Mouse (Mus musculus): ENCODE results near the gene Capn3. TPM values are rescaled to one million over a fixed set of nuclear protein-coding genes. Genes with fewer than 3 reads are reported as not detected.

Capn3 gene
- polyA plus RNA-seq, 1 experiment from 2014 or later, result 1.1 TPM

- no peaks in the 10 kb centered on the region for H3K27me3 ChIP-seq
- H3K27ac ChIP-seq (replicated peaks), result no peak overlapping the region
- 75% methylated on average over 8 of the region's 8 CpGs for WGBS
Observed at GRCm38 (mm10) chr2:120464091-120464490, 8.3 kb downstream of the Capn3 start.

GRCm38 (mm10) chr2:120464732-120465396 is 9.0 kb downstream of the Capn3 start:
- Histone ChIP-seq H3K36me3 (no peaks in the 10 kb centered on the region), H3K4me1 (no peaks in the 10 kb centered on the region), H3K27me3 (no peaks in the 10 kb centered on the region), H3K9ac (replicated peaks) (no peak overlapping the region), H3K4me2 (replicated peaks) (no peak overlapping the region), H3K27ac (replicated peaks) (no peak overlapping the region), H3K9me3 (no peaks in the 10 kb centered on the region), H3K4me3 (no peak overlapping the region)
- no peak for ATAC-seq (replicated peaks)
- WGBS, result 90% methylated on average over 2 of the region's 2 CpGs

More at GRCm38 (mm10) chr2:120464091-120464490, 8.3 kb downstream of the Capn3 start:
- H3K4me1 ChIP-seq, result no peaks in the 10 kb centered on the region
- no peaks in the 10 kb centered on the region for H3K9me3 ChIP-seq
- no peaks in the 10 kb centered on the region for H3K36me3 ChIP-seq
- no peak overlapping the region for H3K4me3 ChIP-seq
- H3K4me2 ChIP-seq (replicated peaks), result no peak overlapping the region
- no peak for ATAC-seq (replicated peaks)
- no peak overlapping the region for H3K9ac ChIP-seq (replicated peaks)

DNA sequence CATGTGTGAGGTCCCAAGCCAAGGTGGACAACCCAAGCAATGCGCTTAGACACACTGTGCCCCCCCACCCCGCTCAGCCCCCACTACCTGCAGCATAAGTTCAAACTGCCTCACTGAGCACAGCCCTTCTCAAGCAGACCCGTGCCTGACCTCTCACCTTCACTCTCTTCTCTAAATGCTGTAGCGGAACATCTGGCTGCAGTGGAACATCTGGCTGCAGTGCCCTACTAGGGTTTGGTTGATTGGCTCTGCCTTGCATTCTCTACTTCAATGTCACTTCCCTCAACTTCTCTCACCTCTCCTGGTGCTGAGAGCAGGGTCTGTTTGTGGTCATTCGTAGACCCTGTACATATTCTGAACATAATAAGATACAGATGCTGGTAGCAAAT is 9.6 kb downstream of the Capn3 start:
- ATAC-seq (replicated peaks), result no peak
- WGBS, result 88% methylated on average over 5 of the region's 5 CpGs
- Histone ChIP-seq H3K9ac (replicated peaks) (no peak overlapping the region), H3K36me3 (no peaks in the 10 kb centered on the region), H3K4me3 (no peak overlapping the region), H3K4me2 (replicated peaks) (no peak overlapping the region), H3K27me3 (no peaks in the 10 kb centered on the region), H3K4me1 (no peaks in the 10 kb centered on the region), H3K27ac (replicated peaks) (no peak overlapping the region), H3K9me3 (no peaks in the 10 kb centered on the region)

- Histone ChIP-seq H3K4me1 (no peaks in the 10 kb centered on the region), H3K9ac (replicated peaks) (no peak overlapping the region), H3K4me3 (no peak overlapping the region), H3K27me3 (no peaks in the 10 kb centered on the region), H3K4me2 (replicated peaks) (no peak overlapping the region), H3K36me3 (no peaks in the 10 kb centered on the region), H3K27ac (replicated peaks) (no peak overlapping the region), H3K9me3 (no peaks in the 10 kb centered on the region)
- no peak for ATAC-seq (replicated peaks)
Observed at GRCm38 (mm10) chr2:120468011-120468410, 12.2 kb downstream of the Capn3 start.

DNA sequence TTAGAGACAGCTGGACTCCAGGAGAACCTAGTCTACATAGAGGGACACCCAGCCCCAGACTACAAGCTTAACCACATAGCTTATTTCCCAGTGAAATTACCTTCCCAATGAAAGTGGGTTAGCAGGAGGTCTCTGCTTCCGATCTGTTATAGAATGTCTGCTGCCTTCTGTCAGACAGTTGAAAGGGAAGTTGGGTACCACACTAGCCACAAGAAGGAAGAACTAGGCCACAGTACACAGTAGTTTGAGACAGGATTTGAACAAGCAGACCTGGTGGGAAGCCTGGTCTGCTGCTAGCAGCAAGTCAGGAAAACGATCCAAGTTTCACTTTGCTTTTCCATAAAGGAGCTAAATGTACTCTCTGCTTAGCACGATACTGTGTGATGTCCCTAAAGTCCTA is 13.4 kb downstream of the Capn3 start:
- Histone ChIP-seq H3K27ac (replicated peaks) (no peak overlapping the region), H3K4me1 (no peaks in the 10 kb centered on the region), H3K4me3 (no peak overlapping the region), H3K4me2 (replicated peaks) (no peak overlapping the region), H3K36me3 (no peaks in the 10 kb centered on the region), H3K27me3 (no peaks in the 10 kb centered on the region), H3K9ac (replicated peaks) (no peak overlapping the region), H3K9me3 (no peaks in the 10 kb centered on the region)
- WGBS, result 89% methylated on average over 3 of the region's 3 CpGs
- no peak for ATAC-seq (replicated peaks)

- H3K4me2 ChIP-seq (replicated peaks), result no peak overlapping the region
- H3K27ac ChIP-seq (replicated peaks), result no peak overlapping the region
- no peak overlapping the region for H3K9ac ChIP-seq (replicated peaks)
- H3K27me3 ChIP-seq, result no peaks in the 10 kb centered on the region
- no peaks in the 10 kb centered on the region for H3K36me3 ChIP-seq
- WGBS, result 93% methylated on average over 10 of the region's 10 CpGs
- no peaks in the 10 kb centered on the region for H3K4me1 ChIP-seq
- no peak for ATAC-seq (replicated peaks)
- no peak overlapping the region for H3K4me3 ChIP-seq
- no peaks in the 10 kb centered on the region for H3K9me3 ChIP-seq
Observed at GRCm38 (mm10) chr2:120469715-120470114, 13.9 kb downstream of the Capn3 start.

DNA sequence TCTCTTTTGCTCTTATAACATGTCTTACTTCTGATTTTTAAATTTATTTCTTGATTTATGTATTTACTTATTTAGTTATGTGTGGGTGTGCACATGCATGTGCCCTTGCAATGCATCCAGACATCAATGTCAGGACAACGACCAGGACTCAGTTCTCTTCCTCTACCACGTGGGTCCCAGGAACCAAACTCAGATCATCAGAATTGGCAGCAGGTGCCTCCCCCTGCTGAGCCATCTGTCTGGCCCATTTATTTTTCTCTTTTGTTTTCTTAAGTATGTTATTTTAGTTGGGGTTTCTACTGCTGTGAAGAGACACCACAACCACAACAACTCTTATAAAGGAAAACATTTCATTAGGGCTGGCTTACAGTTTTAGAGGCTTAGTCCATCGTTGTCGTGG is 15.0 kb downstream of the Capn3 start:
- ATAC-seq (replicated peaks), result no peak
- 55% methylated on average over 4 of the region's 4 CpGs for WGBS
- H3K4me1 ChIP-seq, result no peaks in the 10 kb centered on the region

DNA sequence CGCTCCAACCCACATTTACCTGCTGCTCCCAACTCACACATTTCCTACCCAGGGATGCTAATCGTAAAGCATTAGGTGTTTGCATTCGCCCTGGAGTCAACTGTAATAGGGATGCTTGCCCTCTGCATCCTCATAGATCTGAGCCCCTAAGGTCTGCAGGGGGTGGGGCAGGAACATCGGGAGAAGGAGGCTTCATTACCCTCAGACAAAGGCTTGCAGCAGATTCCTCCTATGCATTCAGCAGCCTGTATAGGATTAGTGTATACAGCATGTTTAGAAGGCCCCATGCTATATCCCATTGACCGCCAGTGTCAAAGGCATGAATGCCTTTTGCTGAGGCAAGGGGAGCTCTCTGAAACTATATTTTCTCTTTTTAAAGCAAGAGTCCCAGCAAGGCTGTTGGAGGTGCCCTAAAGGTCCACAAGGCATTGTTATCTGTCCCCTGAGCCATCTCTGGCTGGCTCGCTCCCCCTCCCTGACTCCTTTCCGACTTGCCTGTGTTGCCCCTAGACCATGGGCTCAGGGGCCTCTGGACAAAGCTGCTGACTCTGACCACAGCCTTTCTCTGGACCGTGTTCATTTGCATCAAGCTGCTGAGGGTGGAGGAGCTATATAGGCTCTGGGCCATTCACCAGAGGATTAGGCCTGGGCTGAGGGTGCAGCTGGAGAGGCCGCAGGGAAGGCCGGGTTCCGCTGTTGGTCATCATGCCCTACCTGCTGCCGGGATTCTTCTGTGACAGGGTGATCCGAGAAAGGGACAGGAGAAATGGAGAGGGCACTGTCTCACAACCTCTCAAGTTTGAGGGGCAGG is 20.7 kb downstream of the Capn3 start:
- no peak for ATAC-seq (replicated peaks)
- Histone ChIP-seq H3K9me3 (no peaks in the 10 kb centered on the region), H3K9ac (replicated peaks) (no peak overlapping the region), H3K4me3 (no peak overlapping the region), H3K27me3 (no peaks in the 10 kb centered on the region), H3K4me2 (replicated peaks) (no peak overlapping the region), H3K4me1 (no peaks in the 10 kb centered on the region), H3K27ac (replicated peaks) (no peak overlapping the region), H3K36me3 (no peaks in the 10 kb centered on the region)
- WGBS, result 25% methylated on average over 13 of the region's 13 CpGs

More for the DNA sequence above, 15.0 kb downstream of the Capn3 start:
- no peak overlapping the region for H3K9ac ChIP-seq (replicated peaks)
- H3K4me3 ChIP-seq, result no peak overlapping the region
- no peak overlapping the region for H3K27ac ChIP-seq (replicated peaks)
- H3K36me3 ChIP-seq, result no peaks in the 10 kb centered on the region
- no peaks in the 10 kb centered on the region for H3K27me3 ChIP-seq
- H3K4me2 ChIP-seq (replicated peaks), result no peak overlapping the region
- no peaks in the 10 kb centered on the region for H3K9me3 ChIP-seq

GRCm38 (mm10) chr2:120478600-120478999 is 22.8 kb downstream of the Capn3 start:
- no peak overlapping the region for H3K4me3 ChIP-seq
- no peak overlapping the region for H3K4me2 ChIP-seq (replicated peaks)
- H3K27ac ChIP-seq (replicated peaks), result no peak overlapping the region
- ATAC-seq (replicated peaks), result no peak
- H3K9me3 ChIP-seq, result no peaks in the 10 kb centered on the region
- no peaks in the 10 kb centered on the region for H3K4me1 ChIP-seq
- no peak overlapping the region for H3K9ac ChIP-seq (replicated peaks)
- no peaks in the 10 kb centered on the region for H3K36me3 ChIP-seq
- WGBS, result 59% methylated on average over 3 of the region's 3 CpGs
- H3K27me3 ChIP-seq, result no peaks in the 10 kb centered on the region

DNA sequence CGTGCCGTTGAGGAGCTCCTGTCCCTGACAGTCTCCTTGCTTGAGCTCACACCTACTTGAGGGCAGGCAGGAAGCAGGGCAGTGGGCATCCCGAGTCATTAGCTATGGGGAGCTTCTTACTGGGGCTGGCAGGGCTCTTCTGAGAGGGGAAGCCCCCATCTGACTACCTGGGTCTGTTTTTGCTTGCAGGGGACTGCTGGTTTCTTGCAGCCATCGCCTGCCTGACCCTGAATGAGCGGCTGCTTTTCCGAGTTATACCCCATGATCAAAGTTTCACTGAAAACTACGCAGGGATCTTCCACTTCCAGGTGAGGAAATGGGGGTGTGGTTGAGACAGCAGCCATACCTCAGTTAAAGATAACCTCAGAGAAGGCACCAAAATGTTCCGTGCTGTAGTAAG is 26.1 kb downstream of the Capn3 start:
- no peak overlapping the region for H3K27ac ChIP-seq (replicated peaks)
- H3K4me1 ChIP-seq, result no peaks in the 10 kb centered on the region
- H3K4me2 ChIP-seq (replicated peaks), result no peak overlapping the region
- ATAC-seq (replicated peaks), result no peak
- no peak overlapping the region for H3K4me3 ChIP-seq
- H3K27me3 ChIP-seq, result no peaks in the 10 kb centered on the region
- H3K9me3 ChIP-seq, result no peaks in the 10 kb centered on the region
- WGBS, result 81% methylated on average over 8 of the region's 8 CpGs
- H3K36me3 ChIP-seq, result no peaks in the 10 kb centered on the region
- no peak overlapping the region for H3K9ac ChIP-seq (replicated peaks)

- Histone ChIP-seq H3K27me3 (no peaks in the 10 kb centered on the region), H3K27ac (replicated peaks) (no peak overlapping the region), H3K36me3 (no peaks in the 10 kb centered on the region), H3K4me3 (no peak overlapping the region), H3K4me1 (no peaks in the 10 kb centered on the region), H3K9ac (replicated peaks) (no peak overlapping the region), H3K4me2 (replicated peaks) (no peak overlapping the region), H3K9me3 (no peaks in the 10 kb centered on the region)
- WGBS, result 76% methylated on average over 8 of the region's 8 CpGs
- ATAC-seq (replicated peaks), result no peak
Observed at GRCm38 (mm10) chr2:120482506-120483389, 26.9 kb downstream of the Capn3 start.

DNA sequence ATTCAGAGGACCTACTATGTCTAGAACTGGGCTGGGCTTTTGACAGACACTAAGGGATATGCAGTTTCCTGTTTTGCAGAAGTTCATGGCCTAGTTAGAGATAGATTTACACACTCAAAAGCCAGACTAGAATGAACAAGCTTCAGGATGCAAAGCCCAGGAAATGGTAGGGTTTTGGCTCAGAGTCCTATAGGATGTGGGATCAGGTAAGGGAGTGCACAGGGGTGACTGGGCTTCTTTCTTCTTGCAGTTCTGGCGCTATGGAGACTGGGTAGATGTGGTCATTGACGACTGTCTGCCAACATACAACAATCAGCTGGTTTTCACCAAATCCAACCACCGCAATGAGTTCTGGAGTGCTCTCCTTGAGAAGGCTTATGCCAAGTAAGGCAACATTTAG is 28.4 kb downstream of the Capn3 start:
- Histone ChIP-seq H3K9ac (replicated peaks) (no peak overlapping the region), H3K9me3 (no peaks in the 10 kb centered on the region), H3K4me3 (no peak overlapping the region), H3K27me3 (no peaks in the 10 kb centered on the region), H3K36me3 (no peaks in the 10 kb centered on the region), H3K4me2 (replicated peaks) (no peak overlapping the region), H3K4me1 (no peaks in the 10 kb centered on the region), H3K27ac (replicated peaks) (no peak overlapping the region)
- 98% methylated on average over 3 of the region's 3 CpGs for WGBS
- no peak for ATAC-seq (replicated peaks)
